Mouse (Mus musculus): ENCODE results near the gene Ptdss2. TPM values are rescaled to one million over a fixed set of nuclear protein-coding genes. Genes with fewer than 3 reads are reported as not detected.
A peak's percentile ranks its signal among the peaks of the same experiment; 100 is the strongest.

Gene Ptdss2
- total and polyA plus RNA-seq, 2 experiments from 2014 or later, result 25.6 to 96.8 TPM

- Histone ChIP-seq H3K4me2 (ENCODE audit: low read depth, low read length) (no peak overlapping the region), H3K9me3 (ENCODE audit: low read length) (no peaks in the 10 kb centered on the region), H3K27me3 (ENCODE audit: insufficient read depth, low read length) (no peaks in the 10 kb centered on the region), H3K4me3 (ENCODE audit: low read length) (no peak overlapping the region), H3K4me1 (ENCODE audit: insufficient read depth, low read length) (no peaks in the 10 kb centered on the region), H3K9ac (replicated peaks; ENCODE audit: low read length) (no peak overlapping the region), H3K27ac (no peak overlapping the region), H3K36me3 (ENCODE audit: insufficient read depth, low read length) (no peaks in the 10 kb centered on the region)
- no peak for TF ChIP-seq CTCF (IDR thresholded peaks at IDR 0.05; ENCODE audit: low read depth)
- 87% methylated on average over 3 of the region's 3 CpGs for WGBS
- DNase-seq (ENCODE audit: low spot score) (no peak), ATAC-seq (no peak)
Observed at GRCm38 (mm10) chr7:141120605-141121004, 1.6 kb upstream of the Ptdss2 start.

GRCm38 (mm10) chr7:141121051-141121531, 1.1 kb upstream of the Ptdss2 start:
- Histone ChIP-seq H3K9ac (replicated peaks; ENCODE audit: low read length) (no peak overlapping the region), H3K4me1 (ENCODE audit: insufficient read depth, low read length) (no peaks in the 10 kb centered on the region), H3K36me3 (ENCODE audit: insufficient read depth, low read length) (no peaks in the 10 kb centered on the region), H3K4me3 (ENCODE audit: low read length) (no peak overlapping the region), H3K4me2 (ENCODE audit: low read depth, low read length) (no peak overlapping the region), H3K9me3 (ENCODE audit: low read length) (no peaks in the 10 kb centered on the region), H3K27me3 (ENCODE audit: insufficient read depth, low read length) (no peaks in the 10 kb centered on the region), H3K27ac (no peak overlapping the region)
- DNase-seq (ENCODE audit: low spot score), result no peak
- TF ChIP-seq CTCF (IDR thresholded peaks at IDR 0.05; ENCODE audit: low read depth), result no peak
- WGBS, result 79% methylated on average over 5 of the region's 5 CpGs
- no peak for ATAC-seq

- no peaks in the 10 kb centered on the region for H3K36me3 ChIP-seq (ENCODE audit: insufficient read depth, low read length)
- H3K27ac ChIP-seq, result peak overlapping the region; percentile 79
- no peaks in the 10 kb centered on the region for H3K27me3 ChIP-seq (ENCODE audit: insufficient read depth, low read length)
- H3K4me3 ChIP-seq (ENCODE audit: low read length), result peak overlapping the region; percentile 51
- H3K4me1 ChIP-seq (ENCODE audit: insufficient read depth, low read length), result no peaks in the 10 kb centered on the region
- H3K4me2 ChIP-seq (ENCODE audit: low read depth, low read length), result peak overlapping the region; percentile 72
- H3K9ac ChIP-seq (replicated peaks; ENCODE audit: low read length), result peak overlapping the region; percentile 61
- no peak for TF ChIP-seq CTCF (IDR thresholded peaks at IDR 0.05; ENCODE audit: low read depth)
- 2% methylated on average over 29 of the region's 29 CpGs for WGBS
- ATAC-seq (peak; percentile 98), DNase-seq (ENCODE audit: low spot score) (peak; percentile 94)
- no peaks in the 10 kb centered on the region for H3K9me3 ChIP-seq (ENCODE audit: low read length)
Observed at GRCm38 (mm10) chr7:141122689-141123516, 721 bp downstream of the Ptdss2 start.

DNA sequence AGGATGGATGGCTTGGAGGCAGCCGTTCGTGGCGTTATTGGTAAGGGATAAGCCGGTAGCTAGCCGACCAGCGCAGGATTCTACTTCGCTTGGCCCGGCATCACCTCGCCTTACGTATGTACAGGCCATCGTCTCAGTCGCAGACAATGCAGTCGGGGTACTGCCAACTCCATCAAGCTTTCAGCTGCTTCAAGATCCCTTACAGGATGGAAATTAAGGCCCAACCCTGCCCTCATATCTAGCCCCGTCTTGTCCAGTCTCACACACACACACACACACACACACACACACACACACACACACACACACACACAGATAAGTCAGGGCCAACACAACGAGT, 1.3 kb downstream of the Ptdss2 start:
- Histone ChIP-seq H3K4me3 (ENCODE audit: low read length) (peak overlapping the region; percentile 51), H3K9ac (replicated peaks; ENCODE audit: low read length) (peak overlapping the region; percentile 61), H3K4me2 (ENCODE audit: low read depth, low read length) (peak overlapping the region; percentile 72), H3K9me3 (ENCODE audit: low read length) (no peaks in the 10 kb centered on the region), H3K27me3 (ENCODE audit: insufficient read depth, low read length) (no peaks in the 10 kb centered on the region), H3K4me1 (ENCODE audit: insufficient read depth, low read length) (no peaks in the 10 kb centered on the region), H3K27ac (peak overlapping the region; percentile 79), H3K36me3 (ENCODE audit: insufficient read depth, low read length) (no peaks in the 10 kb centered on the region)
- ATAC-seq (no peak), DNase-seq (ENCODE audit: low spot score) (no peak)
- no peak for TF ChIP-seq CTCF (IDR thresholded peaks at IDR 0.05; ENCODE audit: low read depth)
- 1% methylated on average over 15 of the region's 15 CpGs for WGBS

GRCm38 (mm10) chr7:141131024-141131820, 9.0 kb downstream of the Ptdss2 start:
- Histone ChIP-seq H3K36me3 (ENCODE audit: insufficient read depth, low read length) (no peaks in the 10 kb centered on the region; the same call in 1 of the 2 replicates), H3K9ac (replicated peaks; ENCODE audit: low read length) (peak overlapping the region; percentile 85), H3K27ac (peak overlapping the region; percentile 60), H3K4me3 (ENCODE audit: low read length) (peak overlapping the region; percentile 89), H3K27me3 (ENCODE audit: insufficient read depth, low read length) (no peaks in the 10 kb centered on the region), H3K4me1 (ENCODE audit: insufficient read depth, low read length) (peaks cover 8% of the 10 kb centered on the region), H3K9me3 (ENCODE audit: low read length) (no peaks in the 10 kb centered on the region), H3K4me2 (ENCODE audit: low read depth, low read length) (peak overlapping the region; percentile 91)
- DNase-seq (ENCODE audit: low spot score) (peak; percentile 97), ATAC-seq (peak; percentile 100)
- WGBS, result under 1% methylated on average over 59 of the region's 59 CpGs
- no peak for TF ChIP-seq CTCF (IDR thresholded peaks at IDR 0.05; ENCODE audit: low read depth)

DNA sequence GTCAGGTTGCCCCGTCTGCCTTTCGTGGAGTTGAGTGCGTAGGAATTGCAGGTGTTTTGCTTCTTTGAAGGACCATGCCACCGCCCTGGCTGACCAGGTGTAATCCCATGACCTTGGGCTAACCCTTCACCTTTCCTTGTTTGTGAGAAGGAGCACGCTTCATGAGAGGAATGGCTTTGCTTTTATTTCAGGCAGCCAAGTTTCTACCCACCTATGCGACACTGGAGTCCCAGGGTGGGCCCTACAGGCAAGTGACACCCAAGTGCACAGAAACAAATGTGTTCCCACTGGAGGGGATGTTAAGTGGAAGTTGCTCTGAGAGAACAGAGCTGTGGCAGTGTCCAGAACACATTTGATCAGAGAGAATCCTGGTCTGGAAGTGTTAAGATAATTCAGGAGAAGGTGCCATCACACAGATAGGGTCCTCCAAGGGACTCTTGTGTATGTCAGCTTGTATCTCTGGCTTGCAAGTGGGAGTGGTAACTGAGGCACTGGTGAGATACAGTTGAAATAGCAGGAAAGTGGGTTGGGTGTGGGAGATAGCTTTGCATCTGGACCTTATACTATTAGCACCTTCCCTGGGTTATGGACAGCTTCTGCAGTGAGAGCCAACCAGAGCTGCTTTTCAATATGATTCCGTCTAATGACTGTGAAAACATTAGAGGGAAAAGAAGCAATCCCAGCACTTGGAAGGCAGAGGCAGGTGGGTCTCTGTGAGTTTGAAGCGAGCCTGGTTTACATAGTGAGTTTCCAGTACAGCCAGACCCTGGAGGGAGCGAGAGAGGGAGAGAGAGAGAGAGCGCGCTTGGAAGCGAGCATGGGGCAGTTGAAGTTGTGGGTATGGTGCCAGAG, 9.9 kb downstream of the Ptdss2 start:
- Histone ChIP-seq H3K27ac (0 out of 2 replicates have a peak overlapping the region, but pooled peaks have one; percentile 60), H3K36me3 (ENCODE audit: insufficient read depth, low read length) (no peaks in the 10 kb centered on the region; the same call in 1 of the 2 replicates), H3K4me2 (ENCODE audit: low read depth, low read length) (peak overlapping the region; percentile 91), H3K9ac (replicated peaks; ENCODE audit: low read length) (peak overlapping the region; percentile 85), H3K27me3 (ENCODE audit: insufficient read depth, low read length) (no peaks in the 10 kb centered on the region), H3K9me3 (ENCODE audit: low read length) (no peaks in the 10 kb centered on the region), H3K4me3 (ENCODE audit: low read length) (peak overlapping the region; percentile 89), H3K4me1 (ENCODE audit: insufficient read depth, low read length) (peaks cover 8% of the 10 kb centered on the region)
- ATAC-seq (no peak), DNase-seq (ENCODE audit: low spot score) (no peak)
- TF ChIP-seq CTCF (IDR thresholded peaks at IDR 0.05; ENCODE audit: low read depth), result no peak
- WGBS, result 62% methylated on average over 12 of the region's 12 CpGs

All from hindbrain, postnatal 0 days (tissue).